Mouse (Mus musculus) brown adipose tissue, adult 24 weeks (tissue): ENCODE data around the gene Atp5g1. TPM values are rescaled to one million over a fixed set of nuclear protein-coding genes. Genes with fewer than 3 reads are reported as not detected.
A peak's percentile ranks its signal among the peaks of the same experiment; 100 is the strongest.
"Not testable (repeated sequence)": the region's sequence is repeated elsewhere in the genome, so short reads cannot be mapped to it uniquely, and the experiment has no call there.

Source experiments
- H3K27ac ChIP-seq: fragments of 200-500 bp; replicated peaks from 2 replicates; pipeline ENCODE4 v1.5.1; 2012; ENCODE audit warnings: low read depth, mild to moderate bottlenecking, low read length
- H3K4me1 ChIP-seq: fragments of 200-500 bp; 2 replicates; pipeline ENCODE4 v1.6.1; 2012; ENCODE audit warnings: low read length, mixed read lengths; ENCODE audit not compliant: control insufficient read depth, insufficient read depth, insufficient read length
- H3K4me3 ChIP-seq: fragments of 200-500 bp; 2 replicates; pipeline ENCODE4 v1.5.1; 2012; ENCODE audit warnings: low read depth, mild to moderate bottlenecking, low read length, moderate library complexity; ENCODE audit not compliant: insufficient read depth
- polyA plus RNA-seq: library from polyadenylated mRNA; stranded (reverse); fragments of >200 nt; gene quantifications from 2 replicates; pipeline ENCODE4 v1.2.4, GENCODE M21; 2012; ENCODE audit not compliant: missing spikeins, insufficient read depth, insufficient read length

The Atp5g1 gene
- polyA plus RNA-seq = 43.7 and 57.2 TPM in 2 replicates

DNA sequence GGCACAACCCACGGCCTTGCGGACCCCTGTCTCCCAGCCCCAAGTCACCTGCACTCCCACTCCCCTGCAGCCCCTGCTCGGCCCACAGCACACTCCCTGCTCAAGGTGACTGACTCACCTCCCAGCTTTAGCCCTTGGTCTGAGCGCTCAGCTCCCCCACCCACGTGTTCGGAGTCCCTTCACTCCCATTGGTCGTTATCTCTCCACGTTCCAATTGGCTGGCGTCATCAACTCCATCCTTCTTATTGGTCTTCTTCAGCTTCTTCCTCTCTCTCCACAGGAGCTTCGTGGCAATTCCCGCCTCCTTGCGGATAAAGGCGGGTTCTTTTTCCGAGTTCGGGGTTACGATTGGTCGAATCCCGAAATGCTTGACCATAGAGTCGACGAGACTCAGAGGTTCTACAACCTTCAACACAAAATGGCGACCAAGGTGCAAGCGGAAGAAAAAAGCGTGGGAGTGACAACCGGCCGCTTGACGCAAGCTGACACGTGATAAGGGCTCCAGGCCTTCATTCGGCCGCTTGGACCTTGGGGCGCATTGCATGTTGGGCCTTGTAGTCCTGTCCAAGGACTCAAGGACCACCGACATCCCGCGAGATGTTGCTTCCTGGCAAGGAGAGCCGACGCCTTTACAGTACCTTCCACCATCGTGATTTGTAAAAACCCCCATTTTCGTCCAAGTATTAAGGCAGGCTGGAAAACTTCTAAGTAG, at the start of gene Atp5g1:
Gene Atp5g1 (minus strand): TSS at position 162 of the 712 bp plus-strand sequence.
- Histone ChIP-seq H3K4me3 (peak within 1 kb of the TSS; percentile 65), H3K27ac (peak within 1 kb of the TSS; percentile 61), H3K4me1 (peaks cover 3% of the 10 kb centered on the region; the same call in 1 of the 2 replicates)

DNA sequence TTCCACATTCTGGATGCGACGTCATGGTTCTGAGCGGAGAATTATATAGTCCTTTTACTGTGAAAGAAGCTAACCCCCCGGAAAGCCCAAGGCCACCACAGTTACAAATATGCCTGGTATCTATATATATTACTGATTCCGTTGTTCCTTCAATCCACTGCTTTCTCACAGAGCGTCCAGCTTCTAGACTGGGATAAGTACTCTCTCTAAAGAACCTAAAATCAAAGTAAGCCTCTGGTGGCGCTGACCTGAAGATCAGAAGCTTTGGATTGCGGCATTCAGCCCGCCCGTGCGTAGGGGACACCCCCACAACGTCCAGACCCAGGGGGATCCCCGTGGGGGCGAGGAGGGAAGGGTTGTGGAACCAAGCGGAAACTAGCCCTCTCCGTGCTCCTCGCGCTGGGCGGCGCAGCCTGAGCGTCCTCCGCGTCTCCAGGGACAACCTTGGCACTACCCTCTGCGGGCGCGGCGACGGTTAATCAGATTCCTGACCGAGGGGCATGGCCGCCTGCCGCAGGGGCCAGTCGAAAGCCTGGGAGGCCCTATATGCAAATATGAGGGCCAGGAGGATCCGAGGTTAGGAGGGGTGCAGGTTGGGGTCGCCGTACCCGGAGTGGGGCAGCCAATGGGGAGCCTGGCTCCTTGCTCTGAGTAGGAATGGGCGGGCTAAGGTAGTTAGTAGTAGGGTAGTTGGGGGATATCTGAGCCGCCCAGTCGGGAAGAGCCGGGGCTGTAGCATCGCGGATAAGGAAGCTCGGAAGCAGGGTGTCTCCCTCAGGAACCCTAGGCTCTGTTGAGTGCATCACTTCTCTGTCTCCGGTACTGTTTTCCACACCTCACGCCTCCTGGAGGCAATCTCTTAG, 48.8 kb upstream of the Atp5g1 start:
- H3K4me1 ChIP-seq = no peaks in the 10 kb centered on the region
- peak overlapping the region; percentile 11; the same call in 1 of the 2 replicates for H3K4me3 ChIP-seq
- H3K27ac ChIP-seq = no peak overlapping the region

DNA sequence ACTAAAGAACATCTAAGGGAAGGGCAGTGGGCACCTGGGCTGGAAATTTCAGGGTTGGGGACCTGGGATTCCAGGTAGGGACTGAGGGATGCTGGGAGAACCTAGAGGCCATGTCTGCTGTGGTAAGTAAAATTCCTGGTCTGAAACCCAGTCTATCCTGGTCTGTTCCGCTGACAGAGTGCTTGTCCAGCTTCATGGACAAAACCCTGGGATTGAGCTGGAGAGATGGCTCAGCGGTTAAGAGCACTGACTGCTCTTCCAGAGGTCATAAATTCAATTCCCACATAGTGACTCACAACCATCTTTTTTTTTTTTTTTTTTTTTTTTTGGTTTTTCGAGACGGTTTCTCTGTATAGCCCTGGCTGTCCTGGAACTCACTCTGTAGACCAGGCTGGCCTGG, 47.3 kb upstream of the Atp5g1 start:
- not testable (repeated sequence) for H3K27ac ChIP-seq, H3K4me1 ChIP-seq, H3K4me3 ChIP-seq

DNA sequence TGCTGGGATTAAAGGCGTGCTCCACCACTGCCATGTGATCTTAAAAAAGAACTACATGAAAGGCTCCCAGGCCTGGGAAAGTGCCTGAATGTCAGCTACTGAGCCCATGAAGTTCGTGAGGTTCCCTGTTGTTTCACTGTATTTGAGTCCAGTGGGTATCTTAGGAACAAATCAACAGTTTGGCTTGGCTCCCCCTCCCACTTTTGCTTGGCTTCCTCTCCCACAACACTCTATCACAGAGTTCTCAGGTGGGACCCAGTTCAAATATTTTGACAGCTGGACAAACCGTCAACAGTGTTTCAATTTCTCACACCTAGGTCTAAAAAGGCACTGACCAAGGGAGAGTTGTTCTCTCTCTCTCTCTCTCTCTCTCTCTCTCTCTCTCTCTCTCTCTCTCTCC, 43.9 kb upstream of the Atp5g1 start:
- Histone ChIP-seq H3K4me3 (no peak overlapping the region), H3K27ac (no peak overlapping the region), H3K4me1 (no peaks in the 10 kb centered on the region)

DNA sequence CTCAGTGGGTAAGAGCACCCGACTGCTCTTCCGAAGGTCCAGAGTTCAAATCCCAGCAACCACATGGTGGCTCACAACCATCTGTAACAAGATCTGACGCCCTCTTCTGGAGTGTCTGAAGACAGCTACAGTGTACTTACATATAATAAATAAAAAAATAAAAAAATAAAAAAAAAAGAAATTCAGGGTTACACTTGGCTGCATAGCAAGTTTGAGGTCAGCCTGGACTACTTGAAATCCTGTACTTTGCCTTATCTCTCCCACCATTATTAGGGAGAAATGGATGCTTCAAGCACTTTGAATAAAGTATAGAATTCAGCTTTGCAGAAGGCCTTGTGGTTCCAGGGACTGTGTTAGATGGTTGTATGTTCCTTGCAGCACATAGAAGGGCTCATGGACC, 41.5 kb upstream of the Atp5g1 start:
- H3K27ac ChIP-seq, H3K4me1 ChIP-seq, H3K4me3 ChIP-seq: not testable (repeated sequence)

DNA sequence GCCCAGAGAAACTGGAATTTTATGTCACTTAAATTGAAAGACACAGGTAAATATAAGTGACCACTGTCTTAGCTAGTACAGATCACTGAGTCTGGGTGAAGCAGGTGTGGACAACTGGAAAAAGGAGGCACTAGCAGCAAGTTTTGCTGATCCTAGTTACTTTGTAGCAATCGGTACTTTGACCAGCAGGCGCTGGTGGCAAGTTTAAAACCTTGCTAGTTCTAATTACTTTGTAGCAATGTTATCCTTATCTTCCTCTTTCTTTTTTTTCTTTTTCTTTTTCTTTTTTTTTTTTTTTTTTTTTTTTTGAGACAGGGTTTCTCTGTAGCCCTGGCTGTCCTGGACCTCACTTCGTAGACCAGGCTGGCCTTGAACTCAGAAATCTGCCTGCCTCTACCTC, 40.6 kb upstream of the Atp5g1 start:
- H3K27ac ChIP-seq = no peak overlapping the region
- H3K4me1 ChIP-seq = no peaks in the 10 kb centered on the region
- no peak overlapping the region for H3K4me3 ChIP-seq

DNA sequence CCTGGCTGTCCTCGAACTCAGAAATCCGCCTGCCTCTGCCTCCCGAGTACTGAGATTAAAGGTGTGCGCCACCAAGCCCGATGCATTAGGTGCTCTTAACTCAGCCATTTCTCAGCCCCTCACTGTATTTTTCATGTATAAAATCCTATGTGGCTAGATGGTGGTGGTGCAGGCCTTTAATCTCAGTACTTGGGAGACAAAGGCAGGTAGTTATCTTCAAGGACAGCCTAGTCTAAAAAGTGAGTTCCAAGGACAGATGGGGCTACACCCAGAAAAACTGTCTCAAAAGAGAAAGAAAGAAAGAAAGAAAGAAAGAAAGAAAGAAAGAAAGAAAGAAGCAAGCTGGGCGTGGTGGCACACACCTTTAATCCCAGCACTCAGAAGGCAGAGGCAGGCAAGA, 39.9 kb upstream of the Atp5g1 start:
- no peaks in the 10 kb centered on the region for H3K4me1 ChIP-seq
- H3K27ac ChIP-seq = no peak overlapping the region
- no peak overlapping the region for H3K4me3 ChIP-seq

DNA sequence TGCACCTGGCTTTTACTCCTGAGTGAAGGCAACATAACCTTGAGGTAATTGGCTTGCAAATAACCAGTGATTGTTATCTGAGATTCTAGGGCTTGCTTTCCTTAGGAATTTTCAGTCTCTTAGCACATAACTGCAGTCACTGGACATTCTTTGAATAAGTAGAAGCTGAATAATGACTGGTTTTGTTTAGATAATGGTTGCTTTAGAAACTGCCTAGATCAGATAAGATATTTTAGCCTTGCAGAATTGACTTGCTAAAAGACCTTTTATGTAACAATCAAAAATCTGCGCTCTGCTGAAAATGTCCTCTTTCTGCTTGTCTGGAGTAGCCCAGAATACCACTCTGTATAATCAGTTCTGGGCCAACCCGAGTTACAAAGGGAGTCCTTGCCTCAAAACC, 38.6 kb upstream of the Atp5g1 start:
- Histone ChIP-seq H3K4me3 (no peak overlapping the region), H3K27ac (no peak overlapping the region)

DNA sequence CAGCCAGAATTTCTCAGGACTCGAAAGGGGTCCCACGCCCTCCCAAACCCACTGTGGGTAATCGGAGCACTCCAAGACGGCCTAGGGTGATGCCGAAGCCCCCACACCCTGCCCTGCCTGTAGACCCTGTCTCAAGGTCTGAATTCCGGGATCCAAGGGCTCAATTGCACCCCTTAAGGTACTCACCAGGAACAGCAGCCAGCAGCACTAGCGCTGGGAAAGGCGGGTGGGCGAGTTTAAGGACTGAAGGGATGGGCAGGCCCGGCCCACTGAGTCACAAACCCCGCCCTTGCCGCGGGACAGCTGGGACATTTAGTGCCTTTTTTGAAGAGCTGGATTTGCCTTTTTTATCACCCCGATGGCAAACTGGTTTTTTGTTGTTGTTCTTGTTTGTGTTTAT, 36.3 kb upstream of the Atp5g1 start, which contains the start of gene Calcoco2:
Gene Calcoco2 (minus strand): TSS at position 214 of the 400 bp plus-strand sequence.
- H3K4me3 ChIP-seq = no peak within 1 kb of the TSS
- H3K27ac ChIP-seq = no peak within 1 kb of the TSS

More for the DNA sequence above, 38.6 kb upstream of the Atp5g1 start:
- H3K4me1 ChIP-seq = no peaks in the 10 kb centered on the region

DNA sequence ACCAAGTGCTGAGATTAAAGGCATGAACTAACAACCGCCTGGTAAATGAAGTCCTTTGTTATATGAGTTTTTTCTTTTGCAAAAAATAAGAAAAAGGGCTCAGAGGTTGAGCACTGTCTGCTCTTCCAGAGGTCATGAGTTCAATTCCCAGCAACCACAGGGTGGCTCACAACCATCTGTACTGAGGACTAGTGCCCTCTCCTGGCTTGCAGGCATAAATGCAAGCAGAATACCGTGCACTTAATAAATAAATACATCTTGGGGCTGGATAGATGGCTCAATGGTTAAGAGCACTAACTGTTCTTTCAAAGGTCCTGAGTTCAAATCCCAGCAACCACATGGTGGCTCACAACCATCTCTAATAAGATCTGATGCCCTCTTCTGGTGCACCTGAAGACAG, 35.5 kb upstream of the Atp5g1 start:
- not testable (repeated sequence) for H3K4me1 ChIP-seq, H3K4me3 ChIP-seq, H3K27ac ChIP-seq

More for the DNA sequence above, 36.3 kb upstream of the Atp5g1 start, which contains the start of gene Calcoco2:
- H3K4me1 ChIP-seq = no peaks in the 10 kb centered on the region

DNA sequence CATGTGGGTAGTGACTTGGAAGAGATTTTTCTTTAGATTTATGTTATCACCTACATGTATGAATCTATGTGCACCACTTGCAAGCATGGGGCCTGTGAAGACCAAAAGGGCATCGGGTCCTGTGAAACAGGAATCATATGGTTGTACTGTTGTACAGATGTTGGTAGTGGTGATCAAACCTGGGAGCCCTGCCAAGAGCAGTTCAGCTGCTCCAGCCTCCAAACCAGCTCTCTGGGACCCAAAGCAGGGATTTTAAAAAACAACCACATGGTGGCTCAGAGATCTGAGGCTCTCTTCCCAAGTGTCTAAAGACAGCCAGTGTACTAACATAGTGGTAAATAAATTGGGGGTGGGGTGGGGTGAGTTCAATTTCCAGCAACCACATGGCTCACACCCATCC, 32.9 kb upstream of the Atp5g1 start:
- Histone ChIP-seq H3K4me3 (no peak overlapping the region), H3K27ac (no peak overlapping the region), H3K4me1 (no peaks in the 10 kb centered on the region)

DNA sequence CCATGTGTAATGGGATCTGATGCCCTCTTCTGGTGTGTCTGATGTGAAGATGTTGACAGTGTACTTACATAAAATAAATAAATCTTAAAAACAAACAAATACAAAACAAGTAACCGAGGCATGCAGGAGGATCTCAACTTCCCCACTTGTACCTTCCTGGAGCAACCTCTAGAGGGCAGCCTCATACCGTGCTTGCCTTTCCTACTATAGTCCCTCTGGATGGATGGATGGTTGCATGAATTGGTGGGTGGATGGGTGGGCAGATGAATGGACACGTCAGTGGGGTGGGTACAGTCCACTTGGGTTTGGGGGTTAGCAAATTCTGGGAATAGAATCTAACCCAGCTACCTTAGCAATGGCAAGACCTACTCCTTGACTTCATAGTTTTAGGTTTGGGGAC, 17.9 kb upstream of the Atp5g1 start:
- Histone ChIP-seq H3K27ac (no peak overlapping the region), H3K4me3 (no peak overlapping the region), H3K4me1 (no peaks in the 10 kb centered on the region)

DNA sequence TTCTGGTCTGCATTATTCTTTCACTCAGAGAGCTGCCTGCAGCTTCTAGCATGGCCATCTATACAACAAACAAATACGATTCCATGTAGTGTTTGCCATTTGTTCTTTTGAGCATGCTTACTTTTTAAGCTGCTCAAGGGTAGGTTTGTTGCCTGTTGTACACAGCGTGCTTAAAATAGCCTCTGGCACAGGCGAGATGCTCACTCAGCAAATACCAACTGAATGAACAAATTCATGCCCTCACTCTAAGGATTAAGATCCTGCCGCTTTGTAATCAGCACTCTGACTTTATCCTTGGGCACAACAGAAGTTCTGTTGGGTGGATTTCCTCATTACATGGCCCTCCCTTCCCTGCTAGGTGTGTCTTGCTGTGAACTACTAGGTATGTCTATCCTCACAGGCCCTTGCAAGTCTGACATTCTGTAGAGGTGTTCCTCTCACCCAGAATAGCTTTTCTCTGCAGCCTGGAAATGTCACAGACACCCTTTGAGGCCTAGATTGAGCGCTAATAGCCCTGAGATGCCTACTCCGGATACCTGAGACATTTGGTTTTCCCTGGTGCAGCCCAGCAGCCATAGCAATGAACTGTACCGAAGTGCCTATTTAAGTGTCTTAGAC, 17.3 kb upstream of the Atp5g1 start:
- H3K27ac ChIP-seq = no peak overlapping the region

DNA sequence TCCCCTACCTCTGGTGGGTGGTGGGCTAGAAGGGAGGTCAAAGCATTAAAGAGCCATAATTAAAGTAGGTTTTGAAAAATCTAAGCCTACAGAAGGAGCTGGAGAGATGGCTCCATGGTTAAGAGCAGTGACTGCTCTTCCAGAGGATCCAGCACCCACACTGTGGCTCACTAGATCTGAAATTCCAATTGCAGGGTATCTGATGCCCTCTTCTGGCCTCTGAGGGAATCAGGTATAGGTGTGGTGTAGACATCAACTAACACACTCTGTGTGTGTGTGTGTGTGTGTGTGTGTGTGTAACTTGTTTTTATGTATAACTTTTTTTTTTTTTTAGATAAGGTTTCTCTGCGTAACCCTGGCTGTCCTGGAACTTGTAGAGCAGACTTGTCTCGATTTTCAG, 15.6 kb upstream of the Atp5g1 start:
- Histone ChIP-seq H3K4me1 (no peaks in the 10 kb centered on the region), H3K4me3 (no peak overlapping the region)

More for the DNA sequence above, 17.3 kb upstream of the Atp5g1 start:
- Histone ChIP-seq H3K4me3 (no peak overlapping the region), H3K4me1 (no peaks in the 10 kb centered on the region)

DNA sequence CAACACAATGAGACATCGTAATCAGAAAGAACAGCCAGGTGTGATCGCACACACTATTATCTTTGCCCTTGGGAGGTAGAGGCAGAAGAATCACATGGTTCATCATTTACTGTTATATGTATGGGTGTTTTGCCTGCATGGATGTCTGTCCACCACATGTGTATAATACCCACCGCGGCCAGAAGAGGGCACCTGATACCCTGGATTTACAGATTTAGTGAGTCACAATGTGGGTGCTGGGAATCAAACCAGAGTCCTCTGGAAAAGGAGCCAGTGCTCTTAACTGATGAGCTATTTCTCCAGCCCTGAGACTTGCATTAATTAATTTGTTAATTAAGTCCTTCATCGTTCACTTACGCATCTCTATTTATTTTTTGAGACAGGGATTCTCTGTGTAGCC, 12.5 kb upstream of the Atp5g1 start:
- Histone ChIP-seq H3K27ac (no peak overlapping the region), H3K4me1 (no peaks in the 10 kb centered on the region), H3K4me3 (no peak overlapping the region)

More for the DNA sequence above, 15.6 kb upstream of the Atp5g1 start:
- no peak overlapping the region for H3K27ac ChIP-seq
